Mouse (Mus musculus) testis, postnatal 10 days (tissue): ENCODE measurements at regions not wholly inside any gene's neighbourhood (a gene's known extent, or its start where the extent isn't known, plus 50 kb on each side); places are given as distances from the start of the nearest gene placed in this dataset.

Source experiments
- DNase-seq: peaks from one replicate; pipeline ENCODE4 v3.0.0; 2021; ENCODE audit warnings: low spot score

DNA sequence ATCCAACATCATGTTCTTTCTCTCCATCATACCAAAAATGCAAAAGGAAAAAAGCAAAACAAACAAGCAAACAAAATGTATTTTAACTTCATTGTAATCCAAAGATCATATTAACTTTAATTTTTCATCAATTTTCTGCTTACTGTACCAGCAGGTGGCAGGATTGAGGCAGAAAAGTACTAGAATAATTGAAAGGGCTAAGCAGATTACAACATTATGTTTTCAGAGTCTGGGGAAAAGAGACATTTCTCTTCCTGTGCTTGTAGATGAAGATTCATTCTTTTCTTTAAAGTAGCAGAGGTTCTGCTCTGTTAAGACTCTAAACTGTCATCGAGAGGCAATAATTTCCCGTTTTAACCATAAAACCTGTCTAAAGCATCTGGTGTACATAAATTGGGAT lies 394.7 kb upstream of the Slitrk6 start:
- DNase-seq = peak; percentile 42

DNA sequence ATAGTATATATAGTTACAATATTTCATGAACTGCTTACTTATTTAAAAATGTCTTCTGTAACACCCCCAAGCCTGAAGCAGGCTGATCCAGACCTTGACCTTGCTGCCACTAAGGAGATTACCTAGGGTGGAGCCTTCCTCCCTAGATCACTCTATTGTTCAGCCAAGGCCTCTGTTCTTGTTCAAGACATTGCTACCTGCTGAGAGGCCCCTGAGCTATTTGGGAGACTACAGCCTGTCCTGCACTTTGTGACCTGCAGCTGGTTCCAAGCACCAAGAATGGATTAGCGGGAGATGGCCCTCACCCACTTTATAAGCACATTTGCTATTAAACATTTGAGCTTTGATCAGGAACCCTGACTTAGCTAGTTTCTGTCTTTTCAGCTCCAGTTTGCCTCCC lies 361.7 kb upstream of the Slitrk6 start:
- DNase-seq = no peak

DNA sequence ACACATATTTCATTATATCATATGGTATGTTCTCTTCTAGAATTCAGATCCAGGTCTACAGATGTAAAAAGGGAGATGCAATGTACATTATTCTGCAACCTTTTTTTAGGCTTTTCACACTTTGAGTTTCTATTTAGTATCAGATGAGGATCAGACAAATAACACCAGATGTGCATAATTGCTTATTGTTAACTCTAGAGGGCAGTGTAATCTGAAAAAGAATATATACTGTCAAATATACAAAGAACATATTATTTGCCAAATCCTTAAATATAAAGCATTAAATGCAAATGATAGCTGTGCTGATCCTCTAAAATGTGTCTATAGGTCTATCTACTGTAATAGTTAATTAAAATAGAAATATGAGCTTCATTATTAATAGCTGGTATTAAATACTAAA lies 348.6 kb upstream of the Slitrk6 start:
- DNase-seq = no peak

DNA sequence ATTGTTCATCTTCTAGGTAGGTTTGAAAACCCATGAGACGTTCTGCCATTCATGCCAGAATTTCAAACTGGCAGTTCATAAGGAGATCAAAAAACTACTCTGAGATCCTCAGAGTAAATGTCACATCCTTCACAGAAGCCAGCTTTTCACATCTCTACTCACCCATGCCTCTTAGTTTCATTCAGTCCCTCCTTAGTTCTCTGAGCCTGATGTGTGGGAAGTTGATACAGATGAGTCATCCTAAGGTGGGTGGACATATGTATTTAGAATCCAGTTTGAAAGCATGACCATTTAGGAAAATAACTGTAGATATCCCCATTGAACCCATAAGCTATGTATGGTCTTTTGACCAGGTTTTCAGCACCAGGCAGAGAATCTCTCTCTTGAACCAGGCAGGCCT lies 345.3 kb upstream of the Slitrk6 start:
- DNase-seq = no peak

DNA sequence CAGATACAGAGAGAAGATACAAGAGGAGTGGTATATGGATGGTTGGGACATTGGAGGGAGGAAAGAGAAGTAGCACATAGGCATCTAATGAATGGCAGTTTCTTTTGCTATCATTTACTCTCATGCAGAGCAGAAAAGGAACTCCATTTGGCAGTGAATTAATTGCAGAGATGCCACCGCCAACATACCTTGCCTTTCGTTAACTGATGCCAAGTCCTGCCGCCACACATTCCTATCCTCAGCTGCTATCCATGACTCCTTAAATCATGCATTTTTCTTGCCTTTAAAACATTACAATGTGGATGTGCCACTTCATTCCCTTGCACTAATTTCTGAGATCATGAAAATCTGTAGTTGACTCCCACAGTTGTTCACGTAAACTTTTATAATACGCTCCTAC lies 341.3 kb upstream of the Slitrk6 start:
- no peak for DNase-seq

DNA sequence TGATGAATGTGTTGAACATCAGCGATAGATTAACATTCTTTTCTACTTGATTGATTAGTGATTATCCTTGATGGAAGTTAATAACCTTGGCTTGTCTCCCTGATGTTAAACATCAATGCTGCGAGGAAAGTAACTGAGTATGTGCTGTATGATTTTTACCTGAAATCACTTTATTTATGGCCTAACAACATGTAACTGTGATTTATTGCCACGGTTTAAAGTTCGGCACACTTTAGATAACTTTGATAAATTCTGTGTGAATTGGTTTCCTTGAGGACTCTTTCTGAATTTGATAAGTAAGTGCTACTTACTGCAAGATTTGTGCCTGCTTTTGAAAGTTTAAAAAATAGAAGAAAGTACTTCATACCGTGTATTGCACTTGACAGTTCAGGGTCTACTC lies 319.6 kb upstream of the Slitrk6 start:
- DNase-seq = no peak

DNA sequence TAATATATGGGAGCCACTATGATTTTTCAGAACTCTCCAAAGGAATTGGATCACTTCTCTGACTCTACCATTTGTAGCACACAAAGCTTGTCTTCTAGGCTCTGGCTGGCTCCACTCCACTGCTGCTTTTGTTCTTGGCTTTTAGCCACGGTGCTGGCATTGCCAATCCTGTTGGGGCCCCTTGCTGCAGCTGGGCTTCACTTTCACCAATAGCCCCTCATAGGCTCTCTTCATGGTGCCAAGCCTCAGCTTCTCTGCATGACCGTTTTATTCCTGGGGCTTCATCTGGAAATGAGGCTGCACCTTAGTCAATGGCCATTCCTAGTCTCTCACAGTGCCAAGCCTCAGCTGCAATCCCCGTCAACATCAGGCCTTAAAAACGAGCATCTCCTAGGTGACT lies 318.6 kb upstream of the Slitrk6 start:
- DNase-seq = no peak
